Mouse (Mus musculus) ES-Bruce4 (cell line): Measurements from ENCODE around the gene Erich3. TPM values are rescaled to one million over a fixed set of nuclear protein-coding genes. Genes with fewer than 3 reads are reported as not detected.

Experiments
- H3K27ac ChIP-seq: 2 replicates; pipeline ENCODE4 v1.5.1; 2012; ENCODE audit warnings: low read length, inconsistent platforms; ENCODE audit not compliant: insufficient read depth
- H3K27me3 ChIP-seq: 2 replicates; pipeline ENCODE4 v1.6.1; 2012; ENCODE audit warnings: mild to moderate bottlenecking, low read length, inconsistent platforms; ENCODE audit not compliant: control insufficient read depth, poor library complexity, insufficient read depth, severe bottlenecking
- H3K36me3 ChIP-seq: 2 replicates; pipeline ENCODE4 v1.6.1; 2012; ENCODE audit warnings: inconsistent platforms, mild to moderate bottlenecking, low read length, moderate library complexity; ENCODE audit not compliant: control insufficient read depth, poor library complexity, insufficient read depth, severe bottlenecking
- H3K4me1 ChIP-seq: one replicate; pipeline ENCODE4 v1.8.1; 2011; ENCODE audit warnings: low read length; ENCODE audit not compliant: control insufficient read depth, insufficient read depth
- H3K4me3 ChIP-seq: 2 replicates; pipeline ENCODE4 v1.5.1; 2011; ENCODE audit warnings: low read depth, mild to moderate bottlenecking, low read length
- H3K9ac ChIP-seq: 2 replicates; pipeline ENCODE4 v1.6.1; 2012; ENCODE audit warnings: low read depth, mild to moderate bottlenecking, inconsistent platforms; ENCODE audit not compliant: poor library complexity, severe bottlenecking
- H3K9me3 ChIP-seq: replicated peaks from 2 replicates; pipeline ENCODE4 v1.6.1; 2012; ENCODE audit warnings: mild to moderate bottlenecking, low read length, inconsistent platforms; ENCODE audit not compliant: control insufficient read depth, poor library complexity, insufficient read depth, severe bottlenecking
- CTCF ChIP-seq: IDR thresholded peaks from one replicate; pipeline ENCODE4 v1.8.1; 2011; ENCODE audit warnings: low read depth, low read length
- EP300 ChIP-seq: IDR thresholded peaks from 2 replicates; pipeline ENCODE4 v1.6.1; 2011; ENCODE audit warnings: low read depth, low read length; ENCODE audit not compliant: insufficient read depth
- POLR2A ChIP-seq: IDR thresholded peaks from one replicate; pipeline ENCODE4 v1.8.1; 2011; ENCODE audit warnings: low read length; ENCODE audit not compliant: insufficient read depth
- polyA plus RNA-seq: library from polyadenylated mRNA; stranded (reverse); fragments of >200 nt; gene quantifications from 2 replicates; pipeline ENCODE4 v1.2.4, GENCODE M21; 2011; ENCODE audit warnings: low read depth; ENCODE audit not compliant: missing spikeins, insufficient read depth, insufficient read length

Gene Erich3
- polyA plus RNA-seq, 1 experiment, result 0.67 TPM

GRCm38 (mm10) chr3:154683667-154684066, 20.0 kb downstream of the Erich3 start:
- Histone ChIP-seq H3K4me3 (no peak overlapping the region), H3K9ac (no peak overlapping the region), H3K27me3 (no peaks in the 10 kb centered on the region), H3K36me3 (no peaks in the 10 kb centered on the region), H3K27ac (no peak overlapping the region), H3K4me1 (no peaks in the 10 kb centered on the region), H3K9me3 (no peaks in the 10 kb centered on the region)
- TF ChIP-seq EP300 (no peak), CTCF (no peak), POLR2A (no peak)

GRCm38 (mm10) chr3:154690260-154690659, 26.6 kb downstream of the Erich3 start:
- Histone ChIP-seq H3K4me1 (peaks cover 1% of the 10 kb centered on the region), H3K9me3 (no peaks in the 10 kb centered on the region), H3K4me3 (no peak overlapping the region), H3K9ac (no peak overlapping the region), H3K27me3 (no peaks in the 10 kb centered on the region), H3K27ac (no peak overlapping the region), H3K36me3 (no peaks in the 10 kb centered on the region)
- TF ChIP-seq POLR2A, result no peak
- no peak for TF ChIP-seq EP300
- TF ChIP-seq CTCF, result no peak

- no peak overlapping the region for H3K4me3 ChIP-seq
- TF ChIP-seq EP300 (peak; percentile 89), CTCF (no peak)
- H3K27ac ChIP-seq, result no peak overlapping the region
Observed at GRCm38 (mm10) chr3:154691897-154692571, 28.4 kb downstream of the Erich3 start.

GRCm38 (mm10) chr3:154692572-154692922, 28.9 kb downstream of the Erich3 start:
- Histone ChIP-seq H3K4me3 (no peak overlapping the region), H3K9me3 (no peaks in the 10 kb centered on the region), H3K27ac (no peak overlapping the region), H3K27me3 (no peaks in the 10 kb centered on the region), H3K9ac (no peak overlapping the region), H3K4me1 (peaks cover 1% of the 10 kb centered on the region), H3K36me3 (no peaks in the 10 kb centered on the region)
- no peak for TF ChIP-seq POLR2A
- no peak for TF ChIP-seq EP300
- TF ChIP-seq CTCF, result no peak

More at GRCm38 (mm10) chr3:154691897-154692571, 28.4 kb downstream of the Erich3 start:
- H3K9me3 ChIP-seq, result no peaks in the 10 kb centered on the region
- no peaks in the 10 kb centered on the region for H3K36me3 ChIP-seq
- H3K4me1 ChIP-seq, result peaks cover 1% of the 10 kb centered on the region
- no peak overlapping the region for H3K9ac ChIP-seq
- H3K27me3 ChIP-seq, result no peaks in the 10 kb centered on the region

- Histone ChIP-seq H3K27ac (no peak overlapping the region), H3K4me1 (peaks cover 1% of the 10 kb centered on the region), H3K36me3 (no peaks in the 10 kb centered on the region), H3K27me3 (no peaks in the 10 kb centered on the region), H3K4me3 (no peak overlapping the region), H3K9ac (no peak overlapping the region), H3K9me3 (no peaks in the 10 kb centered on the region)
- no peak for TF ChIP-seq CTCF
- no peak for TF ChIP-seq EP300
- TF ChIP-seq POLR2A, result no peak
Observed at GRCm38 (mm10) chr3:154693902-154694301, 30.2 kb downstream of the Erich3 start.

- TF ChIP-seq CTCF, result no peak
- TF ChIP-seq POLR2A, result no peak
- no peak for TF ChIP-seq EP300
- Histone ChIP-seq H3K9me3 (no peaks in the 10 kb centered on the region), H3K9ac (no peak overlapping the region), H3K36me3 (no peaks in the 10 kb centered on the region), H3K4me1 (peaks cover 1% of the 10 kb centered on the region), H3K27ac (no peak overlapping the region), H3K4me3 (no peak overlapping the region), H3K27me3 (no peaks in the 10 kb centered on the region)
Observed at GRCm38 (mm10) chr3:154696611-154697010, 33.0 kb downstream of the Erich3 start.
